Mouse (Mus musculus): ENCODE measurements around the gene Nucb1.

DNA sequence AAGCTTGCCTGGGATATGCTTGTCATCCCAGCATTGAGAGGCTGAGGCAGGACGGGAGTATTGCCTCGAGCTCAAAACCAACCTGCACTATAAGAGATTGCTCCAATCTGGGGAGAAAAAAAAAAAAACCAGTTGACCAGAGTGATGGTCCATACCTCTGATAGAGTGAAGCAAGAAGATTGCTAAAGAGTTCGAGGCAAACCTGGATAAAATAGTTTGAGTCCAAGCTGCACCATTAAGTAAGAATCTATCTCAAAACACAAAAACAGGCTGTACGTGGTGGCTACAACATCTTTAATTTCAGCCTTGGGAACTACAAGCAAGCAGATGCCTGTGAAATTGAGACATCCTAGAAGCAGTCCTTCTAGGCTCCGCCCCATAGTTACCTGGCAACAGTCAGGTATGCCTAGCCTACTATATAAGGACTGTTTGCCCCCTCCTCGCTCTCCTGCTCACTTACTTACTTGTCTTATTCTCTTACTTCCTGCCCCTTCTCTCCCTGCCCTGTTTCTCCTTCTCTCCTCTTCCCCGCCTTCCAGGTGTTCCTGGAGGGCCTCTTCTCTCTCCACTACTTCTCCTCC, 43.0 kb downstream of the Nucb1 start:
- TF ChIP-seq CTCF (IDR thresholded peaks at IDR 0.05; ENCODE audit: low read depth, low read length) (no peak), POLR2AphosphoS5 (IDR thresholded peaks at IDR 0.05; ENCODE audit: insufficient replicate concordance, low read depth, low read length) (no peak), GATA2 (IDR thresholded peaks at IDR 0.05; ENCODE audit: borderline replicate concordance, low read depth, low read length) (no peak)
